Mouse (Mus musculus) kidney, embryonic 15.5 days (tissue): ENCODE data around the gene Kcnc1. TPM values are rescaled to one million over a fixed set of nuclear protein-coding genes. Genes with fewer than 3 reads are reported as not detected.

Source experiments
- polyA plus RNA-seq: library from polyadenylated mRNA; unstranded; fragments of >200 nt; fragmentation: Nextera tagmentation; extraction: Ambion mirVana; gene quantifications from 2 replicates; pipeline ENCODE4 v1.2.1, GENCODE M21; 2015

Kcnc1 gene
- polyA plus RNA-seq, 1 experiment from 2014 or later, result 0.06 TPM

Other genes starting within 250 kb of the Kcnc1 start
- 2.2 and 2.3 TPM in 2 replicates for gene Abcc8, start 216.5 kb upstream of the Kcnc1 start, polyA plus RNA-seq
- gene Ush1c, start 158.0 kb upstream of the Kcnc1 start, polyA plus RNA-seq, result 13.8 and 14.5 TPM in 2 replicates
- gene Otog, start 155.5 kb upstream of the Kcnc1 start, polyA plus RNA-seq, result 0.04 and 0.06 TPM in 2 replicates
- 2.2 and 3.1 TPM in 2 replicates for gene Myod1, start 20.0 kb upstream of the Kcnc1 start, polyA plus RNA-seq
- 13.9 and 16.4 TPM in 2 replicates for gene Sergef, start 243.3 kb downstream of the Kcnc1 start, polyA plus RNA-seq